Mouse (Mus musculus): Measurements from ENCODE around the gene Fgfr4. TPM values are rescaled to one million over a fixed set of nuclear protein-coding genes. Genes with fewer than 3 reads are reported as not detected.

Gene Fgfr4
- polyA plus RNA-seq, 1 experiment from 2014 or later: 0.64 TPM

- ATAC-seq (replicated peaks; ENCODE audit: insufficient number of reproducible peaks, low FRiP score, low TSS enrichment): no peak
- H3K27ac ChIP-seq (ENCODE audit: low read depth, low read length): no peak overlapping the region
- H3K27me3 ChIP-seq (ENCODE audit: control insufficient read depth, insufficient read depth, low read length): no peaks in the 10 kb centered on the region
- H3K36me3 ChIP-seq (ENCODE audit: control insufficient read depth, insufficient read depth, low read length): no peaks in the 10 kb centered on the region; the same call in 1 of the 2 replicates
- H3K4me2 ChIP-seq: no peak overlapping the region
- WGBS (ENCODE audit: insufficient replicate concordance): 82% methylated on average over 11 of the region's 11 CpGs
- H3K4me1 ChIP-seq (ENCODE audit: control insufficient read depth, insufficient read depth, low read length): peaks cover 5% of the 10 kb centered on the region
- H3K4me3 ChIP-seq (ENCODE audit: low read depth, low read length): no peak overlapping the region
- no peak overlapping the region for H3K9ac ChIP-seq (ENCODE audit: low read depth, low read length)
- no peaks in the 10 kb centered on the region for H3K9me3 ChIP-seq (replicated peaks; ENCODE audit: control insufficient read depth, low read length)
Observed at GRCm38 (mm10) chr13:55167798-55168197, 15.4 kb downstream of the Fgfr4 start.

GRCm38 (mm10) chr13:55168255-55168654 lies 15.8 kb downstream of the Fgfr4 start:
- no peaks in the 10 kb centered on the region; the same call in 1 of the 2 replicates for H3K36me3 ChIP-seq (ENCODE audit: control insufficient read depth, insufficient read depth, low read length)
- 85% methylated on average over 5 of the region's 5 CpGs for WGBS (ENCODE audit: insufficient replicate concordance)
- H3K27me3 ChIP-seq (ENCODE audit: control insufficient read depth, insufficient read depth, low read length): no peaks in the 10 kb centered on the region
- no peak overlapping the region for H3K4me3 ChIP-seq (ENCODE audit: low read depth, low read length)
- H3K9ac ChIP-seq (ENCODE audit: low read depth, low read length): no peak overlapping the region
- H3K4me1 ChIP-seq (ENCODE audit: control insufficient read depth, insufficient read depth, low read length): peaks cover 5% of the 10 kb centered on the region
- H3K9me3 ChIP-seq (replicated peaks; ENCODE audit: control insufficient read depth, low read length): no peaks in the 10 kb centered on the region
- H3K27ac ChIP-seq (ENCODE audit: low read depth, low read length): no peak overlapping the region
- ATAC-seq (replicated peaks; ENCODE audit: insufficient number of reproducible peaks, low FRiP score, low TSS enrichment): no peak
- no peak overlapping the region for H3K4me2 ChIP-seq

GRCm38 (mm10) chr13:55168958-55169369 lies 16.5 kb downstream of the Fgfr4 start:
- no peak for ATAC-seq (replicated peaks; ENCODE audit: insufficient number of reproducible peaks, low FRiP score, low TSS enrichment)
- Histone ChIP-seq H3K4me1 (ENCODE audit: control insufficient read depth, insufficient read depth, low read length) (peaks cover 5% of the 10 kb centered on the region), H3K27me3 (ENCODE audit: control insufficient read depth, insufficient read depth, low read length) (no peaks in the 10 kb centered on the region), H3K9ac (ENCODE audit: low read depth, low read length) (no peak overlapping the region), H3K36me3 (ENCODE audit: control insufficient read depth, insufficient read depth, low read length) (no peaks in the 10 kb centered on the region; the same call in 1 of the 2 replicates), H3K4me3 (ENCODE audit: low read depth, low read length) (no peak overlapping the region), H3K27ac (ENCODE audit: low read depth, low read length) (no peak overlapping the region), H3K4me2 (no peak overlapping the region), H3K9me3 (replicated peaks; ENCODE audit: control insufficient read depth, low read length) (no peaks in the 10 kb centered on the region)
- 80% methylated on average over 13 of the region's 13 CpGs for WGBS (ENCODE audit: insufficient replicate concordance)

GRCm38 (mm10) chr13:55171517-55172335 lies 19.3 kb downstream of the Fgfr4 start:
- Histone ChIP-seq H3K9me3 (replicated peaks; ENCODE audit: control insufficient read depth, low read length) (no peaks in the 10 kb centered on the region), H3K36me3 (ENCODE audit: control insufficient read depth, insufficient read depth, low read length) (no peaks in the 10 kb centered on the region; the same call in 1 of the 2 replicates), H3K27ac (ENCODE audit: low read depth, low read length) (no peak overlapping the region), H3K9ac (ENCODE audit: low read depth, low read length) (peak overlapping the region; percentile 24), H3K27me3 (ENCODE audit: control insufficient read depth, insufficient read depth, low read length) (no peaks in the 10 kb centered on the region), H3K4me2 (peak overlapping the region; percentile 65), H3K4me3 (ENCODE audit: low read depth, low read length) (peak overlapping the region; percentile 30), H3K4me1 (ENCODE audit: control insufficient read depth, insufficient read depth, low read length) (peaks cover 5% of the 10 kb centered on the region)
- no peak; the same call in 1 of the 2 replicates for ATAC-seq (replicated peaks; ENCODE audit: insufficient number of reproducible peaks, low FRiP score, low TSS enrichment)
- 16% methylated on average over 26 of the region's 26 CpGs for WGBS (ENCODE audit: insufficient replicate concordance)

GRCm38 (mm10) chr13:55172336-55172770 lies 19.9 kb downstream of the Fgfr4 start:
- Histone ChIP-seq H3K27ac (ENCODE audit: low read depth, low read length) (no peak overlapping the region), H3K4me1 (ENCODE audit: control insufficient read depth, insufficient read depth, low read length) (peaks cover 5% of the 10 kb centered on the region), H3K9ac (ENCODE audit: low read depth, low read length) (no peak overlapping the region), H3K4me2 (peak overlapping the region; percentile 65), H3K9me3 (replicated peaks; ENCODE audit: control insufficient read depth, low read length) (no peaks in the 10 kb centered on the region), H3K36me3 (ENCODE audit: control insufficient read depth, insufficient read depth, low read length) (no peaks in the 10 kb centered on the region; the same call in 1 of the 2 replicates), H3K27me3 (ENCODE audit: control insufficient read depth, insufficient read depth, low read length) (no peaks in the 10 kb centered on the region), H3K4me3 (ENCODE audit: low read depth, low read length) (peak overlapping the region; percentile 30; the same call in 1 of the 2 replicates)
- no peak for ATAC-seq (replicated peaks; ENCODE audit: insufficient number of reproducible peaks, low FRiP score, low TSS enrichment)
- WGBS (ENCODE audit: insufficient replicate concordance): 50% methylated on average over 7 of the region's 7 CpGs

- no peak for ATAC-seq (replicated peaks; ENCODE audit: insufficient number of reproducible peaks, low FRiP score, low TSS enrichment)
- Histone ChIP-seq H3K4me2 (no peak overlapping the region), H3K36me3 (ENCODE audit: control insufficient read depth, insufficient read depth, low read length) (no peaks in the 10 kb centered on the region), H3K9me3 (replicated peaks; ENCODE audit: control insufficient read depth, low read length) (no peaks in the 10 kb centered on the region), H3K27ac (ENCODE audit: low read depth, low read length) (no peak overlapping the region), H3K9ac (ENCODE audit: low read depth, low read length) (no peak overlapping the region), H3K4me1 (ENCODE audit: control insufficient read depth, insufficient read depth, low read length) (peaks cover 5% of the 10 kb centered on the region), H3K27me3 (ENCODE audit: control insufficient read depth, insufficient read depth, low read length) (no peaks in the 10 kb centered on the region), H3K4me3 (ENCODE audit: low read depth, low read length) (no peak overlapping the region)
- 71% methylated on average over 11 of the region's 11 CpGs for WGBS (ENCODE audit: insufficient replicate concordance)
Observed at GRCm38 (mm10) chr13:55174347-55174746, 21.9 kb downstream of the Fgfr4 start.

GRCm38 (mm10) chr13:55176265-55176664 lies 23.8 kb downstream of the Fgfr4 start:
- peaks cover 5% of the 10 kb centered on the region for H3K4me1 ChIP-seq (ENCODE audit: control insufficient read depth, insufficient read depth, low read length)
- H3K4me3 ChIP-seq (ENCODE audit: low read depth, low read length): no peak overlapping the region
- 0 out of 2 replicates have a peak, but pooled peaks cover 2% of the 10 kb centered on the region for H3K9me3 ChIP-seq (replicated peaks; ENCODE audit: control insufficient read depth, low read length)
- ATAC-seq (replicated peaks; ENCODE audit: insufficient number of reproducible peaks, low FRiP score, low TSS enrichment): no peak
- WGBS (ENCODE audit: insufficient replicate concordance): 71% methylated on average over 6 of the region's 6 CpGs
- H3K9ac ChIP-seq (ENCODE audit: low read depth, low read length): no peak overlapping the region
- H3K36me3 ChIP-seq (ENCODE audit: control insufficient read depth, insufficient read depth, low read length): no peaks in the 10 kb centered on the region
- no peak overlapping the region for H3K4me2 ChIP-seq
- no peaks in the 10 kb centered on the region for H3K27me3 ChIP-seq (ENCODE audit: control insufficient read depth, insufficient read depth, low read length)
- no peak overlapping the region for H3K27ac ChIP-seq (ENCODE audit: low read depth, low read length)

- 64% methylated on average over 4 of the region's 4 CpGs for WGBS (ENCODE audit: insufficient replicate concordance)
- Histone ChIP-seq H3K36me3 (ENCODE audit: control insufficient read depth, insufficient read depth, low read length) (no peaks in the 10 kb centered on the region), H3K4me1 (ENCODE audit: control insufficient read depth, insufficient read depth, low read length) (no peaks in the 10 kb centered on the region), H3K4me3 (ENCODE audit: low read depth, low read length) (no peak overlapping the region), H3K4me2 (no peak overlapping the region), H3K9me3 (replicated peaks; ENCODE audit: control insufficient read depth, low read length) (0 out of 2 replicates have a peak, but pooled peaks cover 2% of the 10 kb centered on the region), H3K9ac (ENCODE audit: low read depth, low read length) (no peak overlapping the region), H3K27ac (ENCODE audit: low read depth, low read length) (no peak overlapping the region), H3K27me3 (ENCODE audit: control insufficient read depth, insufficient read depth, low read length) (no peaks in the 10 kb centered on the region)
- no peak for ATAC-seq (replicated peaks; ENCODE audit: insufficient number of reproducible peaks, low FRiP score, low TSS enrichment)
Observed at GRCm38 (mm10) chr13:55177903-55178496, 25.6 kb downstream of the Fgfr4 start.
